Mouse (Mus musculus): ENCODE data around the gene BC048403.
"Not testable (repeated sequence)": the region's sequence is repeated elsewhere in the genome, so short reads cannot be mapped to it uniquely, and the experiment has no call there.

BC048403 gene

DNA sequence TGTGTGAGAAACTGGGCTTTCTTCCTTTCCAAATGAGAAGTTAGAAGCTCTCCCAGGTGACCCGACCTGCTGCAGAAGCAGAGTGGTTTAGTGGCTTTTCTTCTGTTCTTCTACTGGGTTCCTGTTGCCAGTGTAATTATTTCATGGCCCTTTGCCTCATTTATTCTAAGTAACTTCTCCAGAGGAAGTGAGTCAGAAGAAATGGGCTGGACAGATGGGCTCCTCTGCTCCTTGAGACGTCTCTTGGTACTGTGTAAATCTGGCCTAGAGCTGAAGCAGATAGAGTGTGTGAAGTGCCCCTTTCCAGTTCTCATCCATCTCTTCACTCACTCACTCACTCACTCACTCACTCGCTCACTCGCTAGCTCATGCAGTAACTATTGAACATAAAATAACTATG, 16.9 kb downstream of the BC048403 start:
- DNase-seq (ENCODE audit: low spot score in 2 of 2): no peak

DNA sequence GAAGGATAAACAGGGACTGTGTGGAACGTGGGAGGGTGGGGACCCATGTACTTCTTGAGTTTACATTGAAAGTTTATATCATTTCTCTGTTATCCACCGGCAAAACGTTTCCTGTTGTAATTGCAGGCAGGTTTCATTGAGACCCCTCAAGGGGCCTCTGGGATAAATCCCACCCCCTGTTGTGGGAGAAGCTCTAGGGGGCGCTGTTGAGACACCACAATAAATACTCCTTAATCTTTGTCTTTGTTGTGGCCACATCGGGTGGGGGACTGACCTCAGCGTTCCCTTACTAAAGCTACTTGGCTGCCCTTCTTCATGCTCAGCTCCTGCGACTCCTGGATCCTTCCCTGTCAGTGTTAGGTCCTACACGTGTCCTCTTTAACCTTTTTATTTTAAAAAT, 19.4 kb downstream of the BC048403 start:
- DNase-seq (ENCODE audit: low spot score in 2 of 2): no peak

DNA sequence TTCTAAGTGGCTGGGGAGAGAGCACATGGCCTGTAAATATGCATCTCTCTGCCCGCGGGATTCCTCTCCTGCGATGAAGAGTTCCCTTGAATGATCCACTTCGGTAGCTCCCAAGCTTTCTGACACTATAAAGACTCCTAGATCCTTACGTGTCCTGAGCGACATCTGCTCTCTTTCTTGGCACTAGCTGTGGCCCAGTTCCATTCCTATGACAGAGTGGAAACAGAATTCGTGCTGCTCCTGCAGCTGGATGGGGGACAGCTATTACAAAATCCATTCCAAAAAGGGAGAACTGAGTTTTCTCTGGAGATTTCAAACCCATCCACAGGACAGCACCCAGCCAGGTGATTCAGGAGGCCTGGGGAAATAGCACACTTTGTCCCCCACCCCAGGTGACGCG, 22.4 kb downstream of the BC048403 start:
- DNase-seq (ENCODE audit: low spot score in 2 of 2): no peak

DNA sequence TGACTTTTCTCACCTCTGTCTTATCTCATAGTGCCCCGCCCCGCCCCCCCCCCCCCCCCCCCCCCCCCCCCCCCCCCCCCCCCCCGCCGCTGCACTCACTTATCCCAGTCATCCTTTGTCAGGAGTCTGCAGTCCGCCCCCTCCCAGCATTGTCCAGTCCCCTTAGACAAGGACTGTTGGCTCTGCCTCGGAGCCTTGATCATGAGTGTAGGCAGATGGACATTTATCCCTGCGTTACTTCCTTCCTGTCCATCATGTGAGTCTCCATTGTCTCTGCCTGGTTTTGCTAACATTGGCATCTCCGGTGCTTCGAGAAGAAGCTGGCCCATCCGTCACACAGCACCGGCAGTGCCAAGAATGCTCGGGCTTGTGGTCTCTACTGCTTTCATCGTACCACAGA, 23.5 kb downstream of the BC048403 start:
- DNase-seq (ENCODE audit: low spot score in 2 of 2): no peak

DNA sequence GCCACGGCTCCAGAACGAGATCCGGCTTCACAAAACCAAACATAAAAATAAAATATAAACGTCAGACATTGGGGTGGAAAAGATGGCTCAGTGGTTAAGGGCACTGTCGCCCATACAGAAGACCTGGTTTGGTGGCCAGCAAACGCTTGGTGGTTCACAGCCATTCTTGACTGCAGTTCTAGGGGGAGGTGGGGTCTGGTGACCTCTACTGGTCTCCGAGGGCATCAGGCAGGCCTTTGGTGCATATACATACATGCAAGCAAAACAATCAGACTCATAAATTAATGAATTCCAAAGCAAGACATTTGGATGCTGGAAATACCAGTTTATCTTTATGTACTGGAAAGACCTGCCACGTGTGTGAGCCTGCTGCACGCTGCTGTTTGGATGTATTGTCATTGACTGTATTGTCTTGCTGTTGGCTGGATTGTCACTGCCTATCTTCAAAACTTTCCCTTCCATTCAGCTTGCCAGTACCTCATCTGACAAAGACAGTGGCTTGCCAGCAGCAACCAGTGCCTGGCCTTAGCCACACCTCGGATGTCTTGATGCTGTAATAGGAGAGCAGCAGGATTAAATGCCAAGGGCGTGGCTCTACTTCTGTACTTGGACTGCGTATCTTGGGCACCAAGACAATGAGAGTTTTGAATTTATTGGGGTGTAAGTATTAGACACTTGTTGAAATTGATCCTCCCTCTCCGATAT, 24.9 kb downstream of the BC048403 start:
- no peak for DNase-seq (ENCODE audit: low spot score in 2 of 2)

DNA sequence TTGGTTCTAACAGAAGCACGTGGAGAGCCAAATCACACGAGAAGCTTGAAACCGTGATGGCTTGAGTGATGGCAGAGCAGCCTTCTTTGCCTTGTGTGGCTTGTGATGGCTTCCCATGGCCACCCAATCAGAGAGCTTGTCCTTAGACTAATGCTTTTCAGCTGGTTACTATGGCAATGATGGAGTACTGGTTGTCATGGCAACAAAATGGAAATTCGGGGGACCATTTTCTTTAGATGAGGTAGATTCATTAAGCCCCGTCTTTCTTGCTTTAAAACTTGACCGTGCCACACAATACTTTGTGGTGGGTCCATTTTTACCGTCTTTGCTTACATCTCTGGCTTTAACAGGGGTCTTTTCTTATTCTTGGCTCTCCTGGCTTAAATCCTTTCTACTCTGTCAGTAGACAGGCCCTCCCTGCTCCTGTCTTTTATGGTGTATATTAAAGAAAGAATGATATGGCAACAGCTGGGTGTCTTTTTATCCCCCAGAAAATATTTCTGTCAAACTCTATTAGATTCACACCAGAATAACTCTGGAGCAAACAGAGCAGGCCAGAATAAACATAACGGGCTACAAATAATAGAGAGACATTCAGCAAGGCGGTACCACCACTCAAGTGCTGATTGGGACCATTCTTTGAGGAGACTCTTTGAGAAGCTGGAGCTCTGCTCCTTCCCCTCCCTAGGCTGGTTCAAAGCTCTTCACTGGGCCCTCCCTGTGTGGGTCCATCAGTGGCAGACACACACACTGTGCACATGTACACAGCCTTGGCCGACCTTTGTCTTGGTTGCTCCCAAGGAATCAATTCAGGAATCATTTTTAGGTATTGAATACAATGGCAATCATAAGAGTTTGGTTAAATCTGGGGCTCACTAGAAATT, 25.7 kb downstream of the BC048403 start:
- DNase-seq (ENCODE audit: low spot score in 2 of 2): peak; percentile 37 to 74

DNA sequence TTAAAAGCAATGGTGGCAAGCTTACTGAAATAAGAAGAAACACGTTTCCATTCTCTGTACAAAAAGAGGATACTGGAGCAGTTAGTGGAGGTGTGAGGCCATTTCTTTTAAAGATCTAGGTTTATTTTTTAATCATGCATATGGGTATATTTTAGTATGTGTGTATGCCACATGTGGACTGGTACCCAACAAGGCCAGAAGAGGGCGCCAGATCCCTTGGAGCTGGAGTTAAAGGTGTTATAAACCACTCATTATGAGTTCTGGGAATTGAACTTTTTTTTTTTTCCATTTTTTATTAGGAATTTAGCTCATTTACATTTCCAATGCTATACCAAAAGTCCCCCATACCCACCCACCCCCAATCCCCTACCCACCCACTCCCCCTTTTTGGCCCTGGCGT, 27.6 kb downstream of the BC048403 start:
- not testable (repeated sequence) for DNase-seq (ENCODE audit: low spot score in 2 of 2)

DNA sequence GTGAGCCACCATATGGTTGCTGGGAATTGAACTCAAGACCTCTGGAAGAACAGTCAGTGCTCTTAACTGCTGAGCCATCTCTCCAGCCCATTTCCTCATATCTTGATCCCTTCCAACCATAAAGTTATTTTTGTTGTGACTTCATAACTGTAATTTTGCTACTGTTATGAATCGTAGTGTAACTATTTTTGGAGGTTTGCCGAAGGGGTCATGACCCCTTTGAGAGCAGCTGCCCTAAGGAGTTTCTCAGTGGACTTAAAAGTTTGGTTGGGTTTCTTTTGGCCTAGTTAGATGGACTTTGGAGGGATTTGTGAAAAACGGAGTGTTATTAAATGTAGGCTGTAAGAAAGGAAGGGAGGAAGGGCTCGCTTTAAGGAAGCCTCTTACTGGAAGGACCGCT, 30.0 kb downstream of the BC048403 start:
- DNase-seq (ENCODE audit: low spot score in 2 of 2): no peak

DNA sequence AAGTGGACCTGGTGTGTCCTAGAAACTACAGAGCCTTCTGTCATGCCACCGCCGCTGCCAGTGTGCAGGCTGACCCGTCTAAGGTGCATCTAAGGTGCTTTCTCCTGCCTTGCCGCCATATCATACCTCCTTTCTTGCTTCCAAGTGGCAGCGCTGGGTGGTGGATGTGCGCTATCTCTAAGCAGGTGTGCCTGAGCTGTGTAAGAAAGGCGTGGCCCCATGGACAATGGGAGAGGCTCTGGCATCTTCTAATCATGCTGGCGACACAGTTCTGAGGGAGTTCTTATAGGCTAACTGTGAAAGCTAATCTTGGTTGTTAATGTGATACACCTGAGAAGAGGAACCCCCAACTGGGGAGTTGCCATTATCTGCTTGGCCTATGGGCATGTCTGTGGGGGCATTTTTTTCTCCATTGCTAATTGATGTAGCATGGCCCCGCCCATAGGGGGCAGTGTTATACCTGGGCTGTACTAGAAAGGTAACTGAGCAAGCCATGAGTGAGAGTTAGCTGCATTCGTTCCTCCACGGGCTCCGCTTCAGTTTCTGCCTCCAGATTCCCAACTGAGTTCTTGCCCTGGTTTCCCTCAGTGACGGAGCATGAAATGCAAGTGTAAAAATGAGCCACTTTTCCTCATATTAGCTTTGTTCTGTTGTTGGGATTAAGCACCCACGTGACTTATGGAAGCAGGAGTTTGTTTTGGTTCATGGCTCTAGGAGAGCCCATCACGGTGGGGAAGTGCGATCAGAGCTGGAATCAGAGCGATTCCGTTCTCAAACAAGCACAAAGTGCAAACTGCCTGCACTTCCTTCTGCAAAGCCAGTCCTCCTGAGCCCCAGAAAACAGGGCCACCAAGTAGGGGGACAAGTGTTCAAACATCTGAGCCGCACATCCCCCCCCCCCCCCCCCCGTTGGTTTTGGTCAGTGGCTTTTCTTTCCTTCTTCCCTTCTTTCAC, 31.2 kb downstream of the BC048403 start:
- DNase-seq (ENCODE audit: low spot score in 2 of 2): no peak

DNA sequence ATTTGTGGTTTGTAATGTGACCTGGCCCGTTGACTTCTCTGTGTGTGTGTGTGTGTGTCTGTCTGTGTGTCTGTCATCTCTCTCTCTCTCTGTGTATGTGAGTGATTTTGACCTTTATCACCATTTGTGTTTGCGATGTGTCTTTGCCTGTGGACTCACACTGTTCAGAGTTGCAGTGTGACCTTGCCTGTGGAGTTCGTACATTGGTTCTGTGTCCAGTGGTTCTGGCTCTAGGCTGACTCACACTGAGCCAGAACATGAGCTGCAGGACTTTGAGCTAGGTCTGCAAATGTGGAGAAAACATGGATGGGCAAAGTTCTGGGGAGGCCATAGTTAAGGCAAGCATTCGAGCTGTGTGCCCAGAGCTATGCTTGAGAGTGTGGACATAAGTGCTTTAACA, 34.1 kb downstream of the BC048403 start:
- DNase-seq (ENCODE audit: low spot score in 2 of 2): no peak

DNA sequence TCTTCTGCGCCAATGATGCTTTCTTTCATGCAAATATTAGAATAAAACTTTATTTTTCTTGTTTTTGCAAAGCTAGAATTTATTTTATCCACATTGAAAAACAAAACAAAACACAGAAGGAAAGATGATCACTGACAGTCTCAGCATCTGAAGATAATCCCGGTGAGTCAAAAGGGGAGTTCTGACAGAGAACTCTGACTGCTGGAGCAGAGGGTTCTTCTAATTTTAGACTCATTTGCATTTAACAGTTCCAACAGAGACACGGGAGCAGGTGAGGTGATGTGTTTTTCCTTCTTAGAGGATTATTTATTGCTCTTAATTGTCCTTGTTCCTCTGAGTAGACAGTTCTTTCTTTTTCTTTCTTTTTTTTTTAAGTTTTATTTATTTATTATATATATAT, 36.3 kb downstream of the BC048403 start:
- no peak for DNase-seq (ENCODE audit: low spot score in 2 of 2)

DNA sequence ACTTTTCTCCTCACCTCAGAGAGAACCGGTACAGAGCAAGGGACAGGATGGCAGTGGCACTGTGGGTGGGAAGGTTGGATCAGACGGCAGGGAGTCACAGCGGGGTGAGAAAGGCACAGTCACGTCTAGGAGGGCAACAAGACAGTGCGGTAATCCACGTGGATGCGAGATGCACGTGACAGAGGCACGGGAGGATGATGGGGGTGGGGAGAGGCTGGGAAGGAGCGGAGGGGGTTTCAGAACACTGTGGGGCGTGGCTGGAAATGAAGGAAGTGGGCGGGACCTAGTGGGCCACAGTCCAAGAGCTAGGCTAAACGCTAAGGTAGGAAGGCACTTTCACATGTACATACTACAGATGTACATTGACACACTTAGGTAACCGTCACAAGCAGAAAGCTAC, 41.4 kb downstream of the BC048403 start:
- DNase-seq (ENCODE audit: low spot score in 2 of 2): no peak

DNA sequence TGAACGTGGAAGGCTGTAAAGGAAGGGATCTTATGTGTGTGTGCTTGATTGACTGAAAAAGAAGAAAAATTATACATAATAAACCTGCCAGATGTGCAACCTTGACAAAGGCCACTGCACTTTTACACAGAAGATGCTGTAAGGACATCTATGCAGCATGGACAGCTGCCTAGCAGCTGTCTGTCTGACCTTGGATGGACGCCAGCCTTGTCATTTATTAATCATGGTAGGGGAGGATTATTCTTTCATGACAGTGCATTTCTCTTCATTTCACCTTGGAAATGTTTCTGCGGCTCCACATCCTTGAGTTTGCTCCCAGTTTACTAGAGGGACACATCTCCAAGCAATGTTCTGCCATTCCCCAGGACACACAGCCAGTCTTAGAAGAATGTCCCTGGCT, 48.8 kb downstream of the BC048403 start:
- no peak for DNase-seq (ENCODE audit: low spot score in 2 of 2)

DNA sequence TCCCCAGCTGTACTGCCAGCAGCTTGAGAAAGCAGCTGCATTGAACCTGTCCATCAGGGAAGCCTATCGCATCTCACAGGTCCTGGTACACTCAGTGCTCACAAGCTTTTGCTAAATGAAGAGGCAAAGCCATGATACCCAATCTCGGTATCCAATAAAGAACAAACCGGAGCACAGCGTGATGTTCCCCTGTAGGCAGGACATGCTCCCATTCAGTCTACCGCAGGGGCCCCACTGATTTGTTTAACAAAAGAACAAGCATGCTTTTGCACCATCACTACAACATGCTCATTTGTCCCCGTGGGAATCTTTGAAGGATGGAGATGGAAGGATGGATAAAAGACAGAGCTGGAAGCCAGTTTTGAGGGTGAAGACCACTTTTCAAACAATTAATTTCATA, 50.3 kb downstream of the BC048403 start:
- no peak for DNase-seq (ENCODE audit: low spot score in 2 of 2)

DNA sequence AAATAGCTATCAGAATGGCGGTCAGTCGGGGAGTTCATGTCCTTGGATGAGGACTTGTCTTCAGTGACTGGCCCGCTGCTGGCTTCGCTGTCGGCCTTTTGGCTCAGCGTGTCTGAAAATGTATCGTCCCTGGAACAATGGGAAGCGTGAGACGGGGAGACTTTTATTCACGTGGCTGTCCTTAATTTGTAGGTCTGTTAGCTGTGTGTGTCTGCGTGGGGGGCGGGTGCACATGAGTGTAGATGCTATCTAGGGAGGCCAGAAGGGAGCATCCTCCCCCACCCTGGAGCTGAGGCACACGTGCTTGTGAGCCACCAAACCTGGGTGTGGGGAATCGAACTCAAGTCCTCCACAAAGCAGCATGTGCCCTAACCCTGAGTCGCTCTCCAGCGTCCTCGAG, 52.9 kb downstream of the BC048403 start:
- no peak for DNase-seq (ENCODE audit: low spot score in 2 of 2)

DNA sequence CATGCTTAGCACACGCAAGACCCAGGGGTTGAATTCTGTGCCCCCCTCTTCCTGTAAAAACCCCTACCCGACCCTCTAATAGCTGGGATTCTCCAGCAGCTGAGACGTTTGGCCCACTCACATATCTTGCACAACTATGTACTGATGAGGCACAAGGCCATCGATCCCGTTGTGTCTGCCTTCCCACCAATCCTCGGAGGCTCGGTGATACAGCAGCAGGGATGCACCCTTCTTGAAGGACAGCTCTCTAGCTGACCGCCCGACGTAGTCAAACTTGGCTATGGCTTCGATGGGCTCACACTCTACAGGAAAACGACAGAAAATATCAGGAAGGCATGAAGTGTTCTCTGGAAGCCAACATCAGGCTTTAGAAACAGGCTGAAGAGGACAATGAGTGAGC, 54.7 kb downstream of the BC048403 start:
- DNase-seq (ENCODE audit: low spot score in 2 of 2): no peak

DNA sequence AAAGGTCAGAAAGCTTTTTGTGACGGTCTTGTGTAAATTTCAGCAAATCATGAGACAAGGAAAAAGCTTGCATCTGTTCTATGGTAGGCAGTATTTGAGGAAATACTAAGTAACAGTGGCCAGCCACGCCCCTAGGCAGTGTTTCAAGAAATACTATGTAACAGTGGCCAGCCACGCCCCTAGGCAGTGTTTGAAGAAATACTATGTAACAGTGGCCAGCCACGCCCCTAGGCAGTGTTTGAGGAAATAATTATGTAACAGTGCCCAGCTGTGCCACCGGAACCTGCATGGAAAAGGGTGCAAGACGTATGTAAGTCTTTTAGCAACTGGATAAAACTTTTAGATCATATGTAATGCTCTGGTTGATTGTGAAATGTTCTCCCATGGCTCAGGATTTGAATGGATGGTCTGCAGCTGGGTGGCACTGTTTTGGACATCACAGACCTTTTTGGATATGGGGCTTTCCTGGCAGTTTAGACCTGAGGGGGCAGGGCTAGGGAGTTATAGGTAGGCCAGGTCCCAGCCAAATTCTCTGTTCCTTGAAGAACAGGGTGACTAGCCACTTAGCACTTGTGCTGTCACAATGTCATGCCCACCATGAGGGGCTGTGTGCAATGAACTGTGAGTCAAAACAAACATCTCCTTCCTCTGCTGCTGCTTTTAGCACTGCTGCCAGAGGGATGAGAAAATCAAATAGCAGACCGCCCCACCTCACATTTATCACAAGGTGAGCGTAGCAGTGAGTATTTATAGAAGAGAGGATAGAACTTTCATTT, 56.5 kb downstream of the BC048403 start:
- DNase-seq (ENCODE audit: low spot score in 2 of 2): no peak

DNA sequence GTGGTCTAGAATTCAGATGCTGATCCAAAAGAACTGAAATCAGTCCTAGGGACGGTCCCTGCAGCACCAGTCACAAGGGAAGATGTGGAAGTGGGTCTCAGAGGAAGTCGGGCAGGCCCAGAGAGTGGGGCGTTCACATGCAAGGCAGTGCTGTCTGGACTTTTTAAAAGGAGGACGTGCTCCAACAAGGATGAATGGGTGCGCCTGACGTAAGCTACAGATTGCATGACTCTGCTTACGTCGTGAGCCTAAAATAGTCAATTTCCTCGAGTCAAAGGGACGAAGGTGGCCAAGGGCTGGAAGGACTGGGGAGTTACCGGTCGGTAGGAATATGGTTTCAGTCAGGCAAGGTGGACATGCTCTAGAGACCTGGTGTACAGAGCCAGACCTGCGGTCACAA, 60.3 kb downstream of the BC048403 start:
- DNase-seq (ENCODE audit: low spot score in 2 of 2): no peak
